ENCODE assay signal across 8 mouse cellular contexts in genomic region chr15:96710352-96711114, GRCm38 (mm10). TPM values are rescaled to one million over a fixed set of nuclear protein-coding genes. Genes with fewer than 3 reads are reported as not detected.
DNase-seq lines count a peak whose midpoint lies in the region; ATAC-seq and TF ChIP-seq lines count a peak whose summit lies in the region.

No protein-coding gene starts in this region.

- peak overlapping the region; percentile 79 for H3K4me2 ChIP-seq in forebrain, embryonic 16.5 days (ENCODE audit: low read length)

- no peak for ATAC-seq in forebrain, embryonic 16.5 days

- TF ChIP-seq POLR2A in liver, adult 2 months (IDR thresholded peaks at IDR 0.05; ENCODE audit: extremely low read depth, insufficient read depth, low read length) = no peak

- peak overlapping the region; percentile 99 for H3K9ac ChIP-seq in ES-E14 (ENCODE audit: insufficient read depth, low read depth, low read length, poor library complexity, severe bottlenecking)
- H3K9ac ChIP-seq in forebrain, embryonic 16.5 days (replicated peaks; ENCODE audit: low read depth, low read length) = peak overlapping the region; percentile 94
- H3K9ac ChIP-seq in liver, adult 2 months (ENCODE audit: low read depth, low read length) = peak overlapping the region; percentile 76

- H3K9me3 ChIP-seq in ES-E14 (ENCODE audit: control insufficient read depth, insufficient read depth, low read depth, low read length) = no peaks in the 10 kb centered on the region
- no peaks in the 10 kb centered on the region for H3K9me3 ChIP-seq in forebrain, embryonic 16.5 days (ENCODE audit: control insufficient read depth, low read length)

- no peaks in the 10 kb centered on the region for H3K79me2 ChIP-seq in liver, adult 2 months (ENCODE audit: control insufficient read depth, insufficient read depth, low read length)

- WGBS in forebrain, embryonic 16.5 days = 43% methylated on average over 15 of the region's 15 CpGs
- WGBS in liver, adult 2 months = 18% methylated on average over 15 of the region's 15 CpGs

- intact Hi-C loops in heart, postnatal 10 days (cut with DNase I) = no loop called here
- intact Hi-C loops in left cerebral cortex, postnatal 36 days (cut with DNase I) = no loop called here

- H3K4me1 ChIP-seq in ES-E14 (ENCODE audit: control insufficient read depth in 2 of 2, insufficient read depth in 2 of 2, low read length in 2 of 2, poor library complexity in 1 of 2) = peaks cover 11 to 14% of the 10 kb centered on the region in 2 experiments; a peak in 3 of 4 replicates
- H3K4me1 ChIP-seq in forebrain, embryonic 16.5 days (replicated peaks; ENCODE audit: control insufficient read depth, insufficient read depth, low read length) = 0 out of 2 replicates have a peak, but pooled peaks cover 5% of the 10 kb centered on the region
- H3K4me1 ChIP-seq in liver, adult 2 months (ENCODE audit: control insufficient read depth, insufficient read depth, low read length) = peaks cover 5% of the 10 kb centered on the region

- no peaks in the 10 kb centered on the region for H3K36me3 ChIP-seq in ES-E14 (ENCODE audit: control insufficient read depth, insufficient read depth, low read length, poor library complexity, severe bottlenecking)
- no peaks in the 10 kb centered on the region for H3K36me3 ChIP-seq in forebrain, embryonic 16.5 days (ENCODE audit: control insufficient read depth, insufficient read depth)
- no peaks in the 10 kb centered on the region for H3K36me3 ChIP-seq in liver, adult 2 months (ENCODE audit: control insufficient read depth, insufficient read depth, low read length)

- peak overlapping the region; percentile 63 to 91 for H3K4me3 ChIP-seq in ES-E14 (ENCODE audit: insufficient read depth in 1 of 2, low read depth in 1 of 2, low read length in 2 of 2, poor library complexity in 1 of 2, severe bottlenecking in 1 of 2)
- H3K4me3 ChIP-seq in forebrain, embryonic 16.5 days (replicated peaks; ENCODE audit: low read length) = peak overlapping the region; percentile 70
- peak overlapping the region; percentile 63 for H3K4me3 ChIP-seq in liver, adult 2 months (ENCODE audit: insufficient read depth, low read depth, low read length)

- peak overlapping the region; percentile 93; the same call in 1 of the 2 replicates for H3K27ac ChIP-seq in ES-E14 (ENCODE audit: insufficient read depth, low read depth, low read length, poor library complexity, severe bottlenecking)
- peak overlapping the region; percentile 98 for H3K27ac ChIP-seq in forebrain, embryonic 16.5 days (ENCODE audit: low read length)
- peak overlapping the region; percentile 96 for H3K27ac ChIP-seq in liver, adult 2 months (replicated peaks; ENCODE audit: insufficient read depth, low read depth, low read length)

- no peak for TF ChIP-seq CTCF in liver, adult 2 months (IDR thresholded peaks at IDR 0.05; ENCODE audit: low read depth, low read length)

- DNase-seq in heart, adult 11 months = peak; percentile 84
- DNase-seq in heart, postnatal 10 days = no peak
- DNase-seq in ES-E14 (ENCODE audit: low read depth, low spot score) = no peak
- DNase-seq in liver, adult 2 months (ENCODE audit: extremely low read depth, low read depth, low spot score) = peak; percentile 70
- DNase-seq in right cerebral cortex, postnatal 10 days (ENCODE audit: low spot score in 2 of 2) = no peak
- no peak for DNase-seq in gastrocnemius, adult 18-20 months (ENCODE audit: low spot score)
- no peak for DNase-seq in left cerebral cortex, postnatal 36 days (ENCODE audit: low spot score in 2 of 2)

- in situ Hi-C loops in ES-E14 (cut with MboI; ENCODE audit: low sequenced_read_pairs in 2 of 2, unreplicated experiment in 2 of 2) = no loop called here

- H3K27me3 ChIP-seq in forebrain, embryonic 16.5 days (replicated peaks; ENCODE audit: control insufficient read depth, insufficient read depth, low read length) = no peaks in the 10 kb centered on the region
- H3K27me3 ChIP-seq in liver, adult 2 months (ENCODE audit: control insufficient read depth, insufficient read depth, low read length) = no peaks in the 10 kb centered on the region

TF ChIP-seq in ES-E14, 5 proteins besides CTCF, POLR2A, EP300 and RAD21:
- TF ChIP-seq ZNF384 (IDR thresholded peaks at IDR 0.05; ENCODE audit: low read depth, low read length) = 0 out of 2 replicates have a peak, but pooled peaks have one; percentile 32
- no peak for TF ChIP-seq HCFC1 (IDR thresholded peaks at IDR 0.05; ENCODE audit: borderline replicate concordance, insufficient read depth, low read length)
TF ChIP-seq in ES-E14: peak in this region for 1.

RNA-seq across cellular contexts. Expression of gene Slc38a2, which starts 11.0 kb away (rescaled TPM):
- 100 to 1,000 TPM; 312 to 340 TPM for total RNA-seq in heart, postnatal 10 days (2021)
- total RNA-seq in ES-E14 (2012; rRNA removed) = 262 and 326 TPM in 2 replicates
- polyA plus RNA-seq in forebrain, embryonic 16.5 days (2015; fragmentation: Nextera tagmentation; extraction: Ambion mirVana) = 161 and 200 TPM in 2 replicates
- 73.9 and 85.1 TPM in 2 replicates for total RNA-seq in liver, adult 2 months (2014; rRNA removed)
- polyA plus RNA-seq in liver, adult 2 months (2012; rRNA removed) = 22.1 and 22.5 TPM in 2 replicates
- total RNA-seq in gastrocnemius, adult 18-20 months (2021) = 100 to 1,000 TPM in 1 of 2 experiments, 10 to 100 TPM in 1; 93.4 to 242 TPM
- 10 to 100 TPM; 76.0 to 96.7 TPM for total RNA-seq in left cerebral cortex, postnatal 36 days (2021)

Comparison
In these comparisons a context has a peak if more than half of its experiments do, and no peak if none do; other contexts are left out.
1. DNase-seq: peak in heart, adult 11 months (single experiment) and liver, adult 2 months (single experiment); none in heart, postnatal 10 days (0 of 2), ES-E14 (single experiment), right cerebral cortex, postnatal 10 days (0 of 2), gastrocnemius, adult 18-20 months (single experiment) and left cerebral cortex, postnatal 36 days (0 of 2).
2. Peak in every context shown above with its lines, with median percentiles within 50 percentile points of each other: H3K27ac ChIP-seq, H3K4me3 ChIP-seq and H3K9ac ChIP-seq.